Mouse (Mus musculus) ES-Bruce4 (cell line): ENCODE data around the gene C87436.
A peak's percentile ranks its signal among the peaks of the same experiment; 100 is the strongest.

Source experiments
- CTCF ChIP-seq: IDR thresholded peaks from one replicate; pipeline ENCODE4 v1.8.1; 2011; ENCODE audit warnings: low read depth, low read length
- EP300 ChIP-seq: IDR thresholded peaks from 2 replicates; pipeline ENCODE4 v1.6.1; 2011; ENCODE audit warnings: low read depth, low read length; ENCODE audit not compliant: insufficient read depth
- POLR2A ChIP-seq: IDR thresholded peaks from one replicate; pipeline ENCODE4 v1.8.1; 2011; ENCODE audit warnings: low read length; ENCODE audit not compliant: insufficient read depth

DNA sequence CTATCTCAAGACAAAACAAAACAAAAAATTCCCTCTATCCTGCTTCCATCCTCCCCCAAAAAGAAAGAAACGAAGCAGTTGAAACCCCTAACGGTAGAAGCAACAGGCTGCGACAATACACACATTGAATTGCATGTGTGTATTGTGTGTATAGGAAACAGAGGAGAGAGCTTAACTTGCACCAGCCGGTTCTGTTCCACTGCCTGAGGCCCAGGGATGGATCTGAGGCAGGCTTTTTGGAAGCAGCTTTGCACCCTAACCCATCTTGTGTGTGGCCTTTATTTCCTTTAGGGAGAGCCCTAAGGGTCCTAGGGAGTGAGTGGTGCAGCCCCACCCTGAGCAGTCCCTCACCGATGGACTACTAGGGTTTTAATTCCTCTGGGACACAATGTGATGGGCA lies 58.4 kb downstream of the C87436 start:
- no peak for TF ChIP-seq CTCF
- TF ChIP-seq POLR2A: no peak
- TF ChIP-seq EP300: 0 out of 2 replicates have a peak, but pooled peaks have one; percentile 22
